Mouse (Mus musculus) small intestine, adult 2 months (tissue): Measurements from ENCODE around the gene Gm43951.

Experiments used
- CTCF ChIP-seq: fragments of 200-500 bp; IDR thresholded peaks from 2 replicates; pipeline ENCODE4 v1.5.1; 2012; ENCODE audit warnings: low read depth, mild to moderate bottlenecking, control low read depth, inconsistent platforms, low read length, moderate library complexity, mixed read lengths; ENCODE audit not compliant: insufficient replicate concordance, insufficient read length; ENCODE audit errors: extremely low read depth
- POLR2A ChIP-seq: fragments of 200-500 bp; IDR thresholded peaks from 2 replicates; pipeline ENCODE4 v1.6.1; 2012; ENCODE audit warnings: low read depth, mild to moderate bottlenecking, control low read depth, inconsistent platforms, low read length, moderate library complexity

- no peak for TF ChIP-seq POLR2A
- no peak for TF ChIP-seq CTCF
Observed at GRCm38 (mm10) chr11:72240062-72240860, 33.6 kb upstream of the Gm43951 start.
